Mouse (Mus musculus) heart, embryonic 10.5 days (tissue): Measurements from ENCODE around the gene Yeats2. TPM values are rescaled to one million over a fixed set of nuclear protein-coding genes. Genes with fewer than 3 reads are reported as not detected.
A peak's percentile ranks its signal among the peaks of the same experiment; 100 is the strongest.

Source experiments
- DNase-seq: peaks from one replicate; pipeline ENCODE4 v3.0.0-alpha.2; 2017; ENCODE audit warnings: low spot score
- H3K27ac ChIP-seq: fragments of 300-500 bp; sonication (generic); 2 replicates; pipeline ENCODE4 v1.5.1; 2016; ENCODE audit warnings: mild to moderate bottlenecking
- H3K27me3 ChIP-seq: fragments of 300-500 bp; sonication (generic); 2 replicates; pipeline ENCODE4 v1.6.1; 2016; ENCODE audit warnings: mild to moderate bottlenecking; ENCODE audit not compliant: poor library complexity, insufficient read depth, severe bottlenecking
- H3K36me3 ChIP-seq: fragments of 300-500 bp; sonication (generic); 2 replicates; pipeline ENCODE4 v1.6.1; 2016; ENCODE audit warnings: mild to moderate bottlenecking, moderate library complexity
- H3K4me1 ChIP-seq: fragments of 300-500 bp; sonication (generic); 2 replicates; pipeline ENCODE4 v1.6.1; 2016; ENCODE audit warnings: mild to moderate bottlenecking
- H3K4me3 ChIP-seq: fragments of 300-500 bp; sonication (generic); 2 replicates; pipeline ENCODE4 v1.5.1; 2016; ENCODE audit warnings: mild to moderate bottlenecking, moderate library complexity
- H3K9me3 ChIP-seq: fragments of 300-500 bp; sonication (generic); 2 replicates; pipeline ENCODE4 v1.6.1; 2016; ENCODE audit warnings: mild to moderate bottlenecking, moderate library complexity
- WGBS: fragments of 180-500 bp; shearing (Covaris S2); methylation state at CpG from one replicate; pipeline ENCODE4 v1.1.7; 2016; 5-methylcytosine and 5-hydroxymethylcytosine counted together
- polyA plus RNA-seq: library from polyadenylated mRNA; unstranded; fragments of >200 nt; fragmentation: Nextera tagmentation; extraction: Ambion mirVana; gene quantifications from 2 replicates; pipeline ENCODE4 v1.2.1, GENCODE M21; 2016

Yeats2 gene
- polyA plus RNA-seq, 1 experiment from 2014 or later: 38.0 TPM

- Histone ChIP-seq H3K27me3 (no peaks in the 10 kb centered on the region), H3K36me3 (peaks cover 19% of the 10 kb centered on the region), H3K27ac (no peak overlapping the region), H3K9me3 (no peaks in the 10 kb centered on the region), H3K4me1 (peaks cover 12% of the 10 kb centered on the region; the same call in 1 of the 2 replicates), H3K4me3 (no peak overlapping the region)
- 87% methylated on average over 3 of the region's 3 CpGs for WGBS
- DNase-seq: no peak
These were observed 3.7 kb downstream of the Yeats2 start for GRCm38 (mm10) chr16:20144568-20144967.

GRCm38 (mm10) chr16:20151991-20152390 is 11.1 kb downstream of the Yeats2 start:
- peaks cover 43% of the 10 kb centered on the region for H3K36me3 ChIP-seq
- DNase-seq: no peak
- WGBS: 82% methylated on average over 5 of the region's 5 CpGs
- no peak overlapping the region for H3K27ac ChIP-seq
- no peaks in the 10 kb centered on the region for H3K27me3 ChIP-seq
- no peaks in the 10 kb centered on the region for H3K9me3 ChIP-seq
- no peak overlapping the region for H3K4me3 ChIP-seq
- H3K4me1 ChIP-seq: no peaks in the 10 kb centered on the region

DNA sequence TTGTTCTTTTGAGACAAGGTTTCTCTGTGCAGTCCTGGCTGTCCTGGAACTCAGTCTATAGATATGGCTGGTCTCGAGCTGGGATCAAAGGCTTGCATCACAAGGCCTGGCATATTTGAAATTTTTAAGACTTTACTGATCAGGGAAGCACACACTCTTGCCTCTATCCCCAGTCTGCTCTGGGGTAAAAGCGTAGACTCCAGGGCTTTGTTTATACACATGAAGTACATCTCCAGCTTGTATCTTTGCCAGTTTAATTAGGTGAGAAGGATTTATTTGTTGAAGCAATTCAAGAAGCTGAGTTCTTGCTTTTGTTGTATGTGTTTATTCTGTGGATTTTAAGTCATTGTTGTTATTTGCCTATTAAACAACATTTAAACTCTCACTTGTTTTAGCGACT is 12.9 kb downstream of the Yeats2 start:
- peaks cover 55% of the 10 kb centered on the region for H3K36me3 ChIP-seq
- H3K4me3 ChIP-seq: no peak overlapping the region
- no peak for DNase-seq
- H3K9me3 ChIP-seq: no peaks in the 10 kb centered on the region
- H3K27ac ChIP-seq: no peak overlapping the region
- no peaks in the 10 kb centered on the region for H3K27me3 ChIP-seq
- WGBS: 65% methylated on average over 3 of the region's 3 CpGs
- no peaks in the 10 kb centered on the region for H3K4me1 ChIP-seq

GRCm38 (mm10) chr16:20160130-20160529 is 19.3 kb downstream of the Yeats2 start:
- 84% methylated on average over 2 of the region's 2 CpGs for whole genome bisulfite sequencing
- Histone ChIP-seq H3K27ac (no peak overlapping the region), H3K9me3 (no peaks in the 10 kb centered on the region), H3K27me3 (no peaks in the 10 kb centered on the region), H3K4me3 (no peak overlapping the region), H3K36me3 (peaks cover 94% of the 10 kb centered on the region), H3K4me1 (no peaks in the 10 kb centered on the region)
- DNase-seq: no peak

DNA sequence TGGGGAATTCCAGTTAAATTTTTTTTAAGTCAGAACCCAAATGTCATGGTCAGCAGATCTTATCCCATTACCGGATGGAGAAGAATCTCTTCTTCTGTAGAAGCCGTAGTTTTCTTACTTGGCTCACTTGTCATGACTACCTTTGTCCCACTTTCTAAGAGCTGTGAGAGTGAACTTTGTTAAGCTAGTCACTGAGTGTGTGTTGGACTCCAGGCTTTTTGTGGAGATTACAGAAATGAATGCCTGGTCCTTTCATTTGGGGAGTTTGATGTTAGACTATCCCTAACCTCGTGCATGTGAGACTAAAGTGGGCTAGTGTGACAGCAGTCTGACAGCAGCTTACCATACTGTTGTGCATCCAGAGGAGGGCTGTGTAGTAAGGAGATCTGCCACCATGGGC is 28.2 kb downstream of the Yeats2 start:
- H3K9me3 ChIP-seq: no peaks in the 10 kb centered on the region
- no peaks in the 10 kb centered on the region for H3K27me3 ChIP-seq
- H3K4me3 ChIP-seq: no peak overlapping the region
- 87% methylated on average over 3 of the region's 3 CpGs for WGBS
- H3K27ac ChIP-seq: no peak overlapping the region
- H3K36me3 ChIP-seq: peaks cover 89% of the 10 kb centered on the region
- DNase-seq: no peak
- peaks cover 9% of the 10 kb centered on the region; the same call in 1 of the 2 replicates for H3K4me1 ChIP-seq

DNA sequence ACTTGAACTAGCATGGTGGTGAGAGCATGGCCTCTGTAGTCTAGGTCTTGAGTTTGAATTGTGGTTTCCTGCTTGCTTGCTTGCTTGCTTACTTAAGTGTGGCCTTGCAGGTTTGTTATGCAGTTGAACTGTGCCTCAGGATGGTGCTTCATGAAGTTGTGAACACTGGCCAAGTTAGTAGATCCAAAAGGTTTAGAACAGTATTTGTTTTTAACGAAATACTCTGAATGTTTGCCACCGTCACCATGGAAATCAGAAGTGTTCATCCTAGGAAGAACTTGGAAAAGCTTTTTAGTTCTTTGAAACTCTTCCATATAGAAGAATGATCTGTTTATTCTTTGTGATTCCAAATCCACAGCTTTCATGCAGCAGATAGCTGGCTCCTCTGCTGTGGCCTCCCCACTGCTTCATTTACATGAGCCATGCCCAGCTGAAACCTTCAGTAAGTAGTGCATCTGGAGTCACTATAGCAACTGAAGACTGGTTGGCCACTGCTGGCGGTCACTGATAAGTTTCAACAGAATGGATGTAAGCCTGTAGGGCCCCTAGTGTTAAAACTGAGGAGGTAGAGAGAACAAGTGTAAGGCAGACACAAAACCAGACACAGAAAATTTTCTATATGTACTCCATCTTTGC is 28.7 kb downstream of the Yeats2 start:
- WGBS: 67% methylated on average over 3 of the region's 3 CpGs
- peaks cover 88% of the 10 kb centered on the region for H3K36me3 ChIP-seq
- peak; percentile 91 for DNase-seq

DNA sequence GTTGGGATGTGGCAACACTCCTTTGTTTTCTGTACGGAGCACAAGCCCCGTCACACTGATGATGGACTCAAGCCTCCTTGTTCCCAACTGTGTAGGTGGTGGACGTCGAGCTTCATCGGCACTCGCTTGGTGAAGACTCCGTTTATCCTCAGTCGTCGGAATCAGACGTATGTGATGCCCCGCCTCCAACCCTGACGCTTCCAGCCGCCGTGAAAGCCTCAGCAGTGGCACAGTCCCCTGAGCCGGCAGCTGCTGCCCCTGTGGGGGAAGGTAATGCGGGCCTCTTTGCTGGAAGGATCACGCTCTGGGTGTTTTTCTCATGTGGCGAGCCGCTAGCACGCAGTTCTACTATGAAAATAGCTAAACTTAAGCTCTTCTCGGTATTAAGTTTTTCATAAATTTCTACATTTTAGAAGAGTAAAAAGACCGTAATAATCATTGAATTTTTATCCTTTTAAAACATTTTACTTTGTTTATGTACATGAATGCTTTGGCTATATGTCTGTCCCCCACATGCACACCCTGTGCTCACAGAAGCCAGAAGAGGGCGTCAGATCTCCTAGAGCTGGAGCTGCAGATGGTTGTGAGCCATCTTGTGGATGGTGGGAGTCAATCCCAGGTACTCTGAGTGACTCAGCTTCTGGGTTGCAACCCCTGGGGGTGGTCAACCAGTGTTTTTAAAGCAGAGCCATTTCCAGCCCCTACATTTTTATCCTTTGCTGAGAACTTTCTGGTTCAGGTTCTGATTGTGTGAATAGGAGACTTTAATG is 38.7 kb downstream of the Yeats2 start:
- H3K9me3 ChIP-seq: no peaks in the 10 kb centered on the region
- no peak for DNase-seq
- H3K4me1 ChIP-seq: no peaks in the 10 kb centered on the region
- no peak overlapping the region for H3K27ac ChIP-seq
- 83% methylated on average over 23 of the region's 23 CpGs for WGBS
- no peaks in the 10 kb centered on the region for H3K27me3 ChIP-seq
- peaks cover 73% of the 10 kb centered on the region for H3K36me3 ChIP-seq
- no peak overlapping the region for H3K4me3 ChIP-seq

More for the DNA sequence above, 28.7 kb downstream of the Yeats2 start:
- Histone ChIP-seq H3K4me3 (no peak overlapping the region), H3K9me3 (no peaks in the 10 kb centered on the region), H3K4me1 (peaks cover 9% of the 10 kb centered on the region; the same call in 1 of the 2 replicates), H3K27ac (no peak overlapping the region), H3K27me3 (no peaks in the 10 kb centered on the region)

DNA sequence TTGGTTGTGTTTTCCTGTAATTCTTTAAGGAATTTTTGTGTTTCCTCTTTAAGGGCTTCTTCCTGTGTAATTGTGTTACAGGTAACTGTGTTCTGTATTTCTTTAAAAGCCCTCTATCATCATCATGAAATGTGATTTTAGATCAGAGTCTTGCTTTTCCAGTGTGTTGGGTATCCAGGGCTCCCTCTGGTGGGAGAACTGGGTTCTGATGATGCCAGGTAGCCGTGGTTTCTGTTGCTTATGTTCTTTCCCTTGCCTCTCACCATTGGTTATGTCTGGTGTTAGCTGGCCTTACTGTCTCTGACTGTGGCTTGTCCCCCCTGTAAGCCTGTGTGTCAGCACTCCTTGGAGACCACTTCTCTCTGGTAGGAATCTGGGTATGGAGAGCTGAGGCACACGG is 44.5 kb downstream of the Yeats2 start:
- Histone ChIP-seq H3K4me1 (no peaks in the 10 kb centered on the region), H3K27ac (no peak overlapping the region), H3K9me3 (no peaks in the 10 kb centered on the region), H3K27me3 (no peaks in the 10 kb centered on the region), H3K36me3 (peaks cover 73% of the 10 kb centered on the region), H3K4me3 (no peak overlapping the region)
- 69% methylated on average over 2 of the region's 2 CpGs for WGBS
- DNase-seq: no peak

GRCm38 (mm10) chr16:20191161-20191882 is 50.5 kb downstream of the Yeats2 start:
- H3K4me3 ChIP-seq: no peak overlapping the region
- 69% methylated on average over 3 of the region's 3 CpGs for WGBS
- peaks cover 92% of the 10 kb centered on the region for H3K36me3 ChIP-seq
- H3K4me1 ChIP-seq: no peaks in the 10 kb centered on the region
- H3K9me3 ChIP-seq: no peaks in the 10 kb centered on the region
- no peak for DNase-seq
- no peak overlapping the region for H3K27ac ChIP-seq
- H3K27me3 ChIP-seq: no peaks in the 10 kb centered on the region

DNA sequence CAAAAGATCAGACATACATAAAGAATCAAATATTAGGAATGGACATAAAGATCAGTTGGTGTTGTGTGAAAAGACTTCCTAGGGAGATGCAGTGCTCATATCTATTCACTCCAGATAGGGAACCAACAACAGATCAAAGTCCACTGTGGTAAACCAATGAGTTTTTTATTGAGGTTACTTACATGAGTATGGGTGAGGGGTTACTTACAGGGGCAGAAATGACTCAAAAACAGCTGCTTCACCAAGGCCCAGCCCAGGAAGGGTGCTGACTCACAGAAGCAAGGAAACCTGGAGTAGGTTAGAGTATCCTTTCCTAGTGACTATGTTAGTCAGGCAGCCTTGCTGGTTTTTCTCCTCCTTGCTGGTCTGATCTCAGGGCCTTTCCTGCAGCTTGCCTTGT is 51.2 kb downstream of the Yeats2 start:
- no peak for DNase-seq
- H3K27ac ChIP-seq: no peak overlapping the region
- no peak overlapping the region for H3K4me3 ChIP-seq
- H3K4me1 ChIP-seq: no peaks in the 10 kb centered on the region
- no peaks in the 10 kb centered on the region for H3K9me3 ChIP-seq
- no peaks in the 10 kb centered on the region for H3K27me3 ChIP-seq
- H3K36me3 ChIP-seq: peaks cover 92% of the 10 kb centered on the region

- WGBS: 92% methylated on average over 3 of the region's 3 CpGs
- no peaks in the 10 kb centered on the region for H3K9me3 ChIP-seq
- H3K27ac ChIP-seq: no peak overlapping the region
- H3K4me3 ChIP-seq: no peak overlapping the region
- no peaks in the 10 kb centered on the region for H3K27me3 ChIP-seq
- H3K36me3 ChIP-seq: peaks cover 94% of the 10 kb centered on the region
- H3K4me1 ChIP-seq: no peaks in the 10 kb centered on the region
- DNase-seq: no peak
These were observed 54.7 kb downstream of the Yeats2 start for GRCm38 (mm10) chr16:20195546-20195945.

GRCm38 (mm10) chr16:20196962-20197361 is 56.1 kb downstream of the Yeats2 start:
- no peak overlapping the region for H3K4me3 ChIP-seq
- H3K4me1 ChIP-seq: no peaks in the 10 kb centered on the region
- DNase-seq: no peak
- no peaks in the 10 kb centered on the region for H3K27me3 ChIP-seq
- WGBS: 93% methylated on average over 5 of the region's 5 CpGs
- H3K9me3 ChIP-seq: no peaks in the 10 kb centered on the region
- peaks cover 97% of the 10 kb centered on the region for H3K36me3 ChIP-seq
- H3K27ac ChIP-seq: no peak overlapping the region
